Mouse (Mus musculus): ENCODE measurements around the gene Lrp8.
A peak's percentile ranks its signal among the peaks of the same experiment; 100 is the strongest.

Lrp8 gene

GRCm38 (mm10) chr4:107802185-107802449 lies at the start of gene Lrp8:
TSS of gene Lrp8 (plus strand) at chr4:107802261.
- no peak for DNase-seq (ENCODE audit: low read depth, low spot score)

- DNase-seq (ENCODE audit: low read depth, low spot score): no peak
Observed at GRCm38 (mm10) chr4:107756222-107756621, 45.8 kb upstream of the Lrp8 start.

GRCm38 (mm10) chr4:107757487-107758470 lies 44.3 kb upstream of the Lrp8 start:
- no peak for DNase-seq (ENCODE audit: low read depth, low spot score)

GRCm38 (mm10) chr4:107758938-107759337 lies 43.1 kb upstream of the Lrp8 start:
- no peak for DNase-seq (ENCODE audit: low read depth, low spot score)

GRCm38 (mm10) chr4:107763001-107763400 lies 39.1 kb upstream of the Lrp8 start:
- no peak for DNase-seq (ENCODE audit: low read depth, low spot score)

- DNase-seq (ENCODE audit: low read depth, low spot score): no peak
Observed at GRCm38 (mm10) chr4:107763598-107763997, 38.5 kb upstream of the Lrp8 start.

GRCm38 (mm10) chr4:107765196-107765813 lies 36.8 kb upstream of the Lrp8 start:
- no peak for DNase-seq (ENCODE audit: low read depth, low spot score)

- DNase-seq (ENCODE audit: low read depth, low spot score): no peak
Observed at GRCm38 (mm10) chr4:107766182-107766581, 35.9 kb upstream of the Lrp8 start.

- DNase-seq (ENCODE audit: low read depth, low spot score): peak; percentile 46
Observed at GRCm38 (mm10) chr4:107772122-107772825, 29.8 kb upstream of the Lrp8 start.

- no peak for DNase-seq (ENCODE audit: low read depth, low spot score)
Observed at GRCm38 (mm10) chr4:107774868-107775267, 27.2 kb upstream of the Lrp8 start.

GRCm38 (mm10) chr4:107775672-107776071 lies 26.4 kb upstream of the Lrp8 start:
- DNase-seq (ENCODE audit: low read depth, low spot score): no peak

GRCm38 (mm10) chr4:107776990-107777673 lies 24.9 kb upstream of the Lrp8 start:
- DNase-seq (ENCODE audit: low read depth, low spot score): peak; percentile 26

- DNase-seq (ENCODE audit: low read depth, low spot score): no peak
Observed at GRCm38 (mm10) chr4:107783541-107783940, 18.5 kb upstream of the Lrp8 start.

- DNase-seq (ENCODE audit: low read depth, low spot score): no peak
Observed at GRCm38 (mm10) chr4:107788841-107789240, 13.2 kb upstream of the Lrp8 start.

GRCm38 (mm10) chr4:107800801-107801200 lies 1.3 kb upstream of the Lrp8 start:
- DNase-seq (ENCODE audit: low read depth, low spot score): peak; percentile 18

- peak; percentile 92 for DNase-seq (ENCODE audit: low read depth, low spot score)
Observed at GRCm38 (mm10) chr4:107801366-107802184, 486 bp upstream of the Lrp8 start.

GRCm38 (mm10) chr4:107802450-107803331 lies 630 bp downstream of the Lrp8 start:
- DNase-seq (ENCODE audit: low read depth, low spot score): peak; percentile 83

- peak; percentile 98 for DNase-seq (ENCODE audit: low read depth, low spot score)
Observed at GRCm38 (mm10) chr4:107803351-107804106, 1.5 kb downstream of the Lrp8 start.

GRCm38 (mm10) chr4:107805491-107805890 lies 3.4 kb downstream of the Lrp8 start:
- DNase-seq (ENCODE audit: low read depth, low spot score): peak; percentile 59
